Mouse (Mus musculus) retina, embryonic 14.5 days (tissue): ENCODE measurements around the gene Selenon.
A peak's percentile ranks its signal among the peaks of the same experiment; 100 is the strongest.

ENCODE experiments used
- DNase-seq: peaks from one replicate; pipeline ENCODE4 v3.0.0-alpha.2; 2015; ENCODE audit warnings: low spot score

Gene Selenon

GRCm38 (mm10) chr4:134578407-134578806 is 26.4 kb upstream of the Selenon start:
- DNase-seq: no peak

GRCm38 (mm10) chr4:134577281-134577680 is 25.3 kb upstream of the Selenon start:
- DNase-seq: no peak

DNA sequence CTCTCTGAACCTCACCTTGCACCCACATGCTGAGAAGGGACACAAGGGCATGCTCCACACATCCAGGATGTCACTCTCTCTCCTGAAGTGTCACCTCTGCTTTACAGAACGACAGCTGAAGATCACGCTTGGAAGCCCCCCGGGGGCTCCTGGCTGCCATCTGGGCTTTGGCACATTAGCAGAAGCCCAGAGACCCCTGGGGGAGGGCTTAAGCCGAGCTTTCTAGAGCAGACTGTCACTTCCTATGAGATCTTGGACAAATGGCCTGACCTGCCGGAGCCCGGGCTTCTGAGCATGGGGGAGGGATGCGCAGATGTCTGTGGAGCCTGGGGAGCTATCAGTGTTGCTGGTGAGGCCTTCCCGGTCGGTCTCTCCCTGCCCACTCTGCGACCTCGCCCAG is 23.5 kb upstream of the Selenon start:
- peak; percentile 83 for DNase-seq

DNA sequence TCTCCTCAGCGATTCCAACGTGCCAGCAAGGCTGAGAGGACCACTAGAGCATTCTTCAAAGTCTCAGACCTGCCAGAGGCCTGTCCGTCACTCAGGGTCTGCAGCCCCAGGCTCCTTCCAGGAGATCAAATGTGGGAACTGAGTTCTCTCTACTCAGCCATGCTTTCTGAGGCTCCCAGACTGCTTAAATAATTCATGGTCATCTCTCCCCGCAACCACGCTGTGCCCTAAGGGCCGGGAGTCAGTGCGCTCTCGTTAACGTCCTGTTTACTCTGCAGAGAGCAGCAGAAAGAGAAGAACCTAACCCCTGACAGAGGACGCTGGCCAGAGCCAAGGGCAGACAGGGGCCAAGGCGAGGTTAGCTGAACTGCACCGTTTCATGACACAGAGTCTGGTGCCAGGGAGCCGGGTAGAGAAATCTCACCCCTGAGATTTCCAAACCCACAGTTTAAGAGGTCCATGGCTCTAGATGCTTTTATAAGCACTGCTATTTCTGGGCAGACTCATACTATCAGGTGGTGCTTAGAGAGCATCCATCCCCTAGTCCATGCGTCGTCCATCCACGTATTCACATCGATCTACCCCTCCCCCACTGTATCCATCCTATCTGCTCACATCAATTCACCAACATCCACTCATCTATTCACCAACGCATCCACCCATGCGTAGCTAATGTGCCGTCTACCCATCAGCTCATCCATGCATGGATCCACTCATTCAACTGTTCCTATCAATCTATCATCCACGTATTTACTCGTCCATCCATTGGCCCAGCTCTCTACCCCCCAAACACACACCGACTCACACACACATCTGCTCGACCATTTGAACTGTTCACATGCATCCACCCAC is 20.7 kb upstream of the Selenon start:
- DNase-seq: peak; percentile 77

GRCm38 (mm10) chr4:134570704-134571451 is 18.9 kb upstream of the Selenon start:
- no peak for DNase-seq

GRCm38 (mm10) chr4:134569831-134570230 is 17.9 kb upstream of the Selenon start:
- DNase-seq: no peak

GRCm38 (mm10) chr4:134569205-134569604 is 17.2 kb upstream of the Selenon start:
- DNase-seq: no peak

DNA sequence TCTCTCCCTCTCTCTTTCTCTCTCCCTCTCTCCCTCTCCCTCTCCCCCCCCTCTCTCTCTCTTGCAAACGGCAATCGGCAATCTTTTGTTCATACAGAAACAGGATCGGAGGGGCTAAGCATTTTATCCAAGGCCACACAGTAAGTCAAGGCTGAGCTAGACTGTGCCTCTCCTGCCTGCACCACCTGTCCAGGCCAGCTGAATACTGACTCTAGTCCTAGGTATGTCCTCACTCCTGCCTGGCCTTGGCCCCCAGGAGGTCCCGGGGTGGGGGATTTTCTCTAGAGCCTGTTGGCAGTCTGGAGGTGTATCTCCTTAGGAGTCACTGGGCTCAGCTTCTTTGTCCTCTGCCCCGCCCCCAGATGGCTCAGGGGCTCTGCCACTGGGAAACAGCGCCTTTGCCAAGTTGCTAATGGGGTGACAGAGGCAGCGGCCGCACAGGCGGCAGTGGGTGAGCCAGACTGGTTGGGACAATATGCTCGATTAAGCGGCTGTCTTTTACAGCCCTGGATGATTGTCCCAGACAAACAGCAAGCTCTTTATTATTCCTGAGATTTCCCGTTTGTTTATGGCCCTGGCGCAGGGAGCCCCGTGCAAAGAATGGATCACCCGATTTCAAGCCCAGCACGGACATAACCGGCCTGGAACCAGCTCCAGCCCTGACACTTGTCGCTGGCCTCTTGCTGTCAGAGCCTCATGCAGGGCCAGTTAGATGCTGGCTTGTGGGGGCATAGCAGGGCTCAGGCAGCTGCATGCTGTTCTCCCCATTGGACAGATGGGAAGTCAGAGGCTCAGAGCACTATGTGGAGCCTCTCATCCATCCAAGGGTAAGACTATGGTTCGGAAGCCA is 15.6 kb upstream of the Selenon start:
- no peak for DNase-seq

DNA sequence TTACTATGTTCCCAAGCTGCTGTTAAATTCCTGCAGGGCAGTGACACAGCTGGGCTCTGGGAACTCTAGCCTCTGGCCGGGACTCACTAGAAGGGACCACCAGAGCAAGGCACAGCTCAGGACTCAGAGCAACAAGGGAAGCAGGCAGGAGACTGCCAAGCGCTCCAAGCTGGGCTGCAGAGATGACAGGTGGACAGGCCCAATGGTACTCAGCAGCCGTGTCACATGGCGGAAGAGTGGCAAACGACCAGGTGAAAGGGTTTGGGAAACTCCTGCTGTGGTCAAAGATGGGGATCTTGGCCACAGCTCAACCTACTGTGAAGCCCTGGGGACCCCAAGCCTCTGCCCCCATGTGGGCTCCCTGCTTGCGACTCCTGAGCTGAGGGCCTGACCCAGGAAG is 12.1 kb upstream of the Selenon start:
- DNase-seq: no peak

- DNase-seq: no peak
Observed at GRCm38 (mm10) chr4:134563624-134564023, 11.7 kb upstream of the Selenon start.

- no peak for DNase-seq
Observed at GRCm38 (mm10) chr4:134562014-134562413, 10.0 kb upstream of the Selenon start.

DNA sequence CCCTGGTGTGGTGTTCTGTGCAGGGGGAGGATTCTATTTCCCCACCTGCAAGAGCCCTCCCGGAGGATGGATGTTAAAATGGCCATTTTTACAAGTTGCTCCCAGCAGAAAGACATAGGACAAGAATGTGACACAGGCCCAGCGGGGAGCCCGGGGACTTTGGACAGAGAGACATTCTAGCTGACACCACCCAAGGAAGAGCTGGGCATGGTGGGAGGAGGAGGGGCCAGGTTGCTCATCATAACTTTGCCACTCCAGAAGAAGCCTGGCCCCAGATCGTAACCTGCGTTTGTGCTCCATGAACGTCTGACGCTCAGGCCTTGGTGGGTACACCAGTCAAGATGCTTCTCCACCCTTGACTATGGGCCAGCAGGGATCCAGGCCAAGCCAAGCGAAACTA is 8.7 kb upstream of the Selenon start:
- no peak for DNase-seq

DNA sequence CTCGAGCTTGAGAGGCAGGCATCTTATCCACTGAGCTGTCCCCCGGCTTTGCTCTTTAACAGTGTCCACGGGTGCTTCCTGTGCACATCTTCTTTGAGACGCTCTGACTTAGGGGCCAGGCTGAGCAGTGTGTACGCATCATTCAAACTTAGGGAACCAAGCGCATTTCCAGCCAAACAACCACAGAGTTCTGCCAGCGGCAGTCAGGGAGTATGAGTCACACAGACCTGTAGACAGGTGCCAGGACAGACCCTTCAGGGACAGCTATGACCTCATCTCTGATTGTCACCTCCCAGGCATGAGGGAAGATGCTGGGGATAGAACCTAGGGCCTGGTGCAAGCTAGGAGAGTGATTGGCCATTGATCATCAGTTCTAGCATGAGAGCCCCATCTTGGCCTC is 7.2 kb upstream of the Selenon start:
- no peak for DNase-seq

GRCm38 (mm10) chr4:134558570-134559113 is 6.7 kb upstream of the Selenon start:
- DNase-seq: no peak

DNA sequence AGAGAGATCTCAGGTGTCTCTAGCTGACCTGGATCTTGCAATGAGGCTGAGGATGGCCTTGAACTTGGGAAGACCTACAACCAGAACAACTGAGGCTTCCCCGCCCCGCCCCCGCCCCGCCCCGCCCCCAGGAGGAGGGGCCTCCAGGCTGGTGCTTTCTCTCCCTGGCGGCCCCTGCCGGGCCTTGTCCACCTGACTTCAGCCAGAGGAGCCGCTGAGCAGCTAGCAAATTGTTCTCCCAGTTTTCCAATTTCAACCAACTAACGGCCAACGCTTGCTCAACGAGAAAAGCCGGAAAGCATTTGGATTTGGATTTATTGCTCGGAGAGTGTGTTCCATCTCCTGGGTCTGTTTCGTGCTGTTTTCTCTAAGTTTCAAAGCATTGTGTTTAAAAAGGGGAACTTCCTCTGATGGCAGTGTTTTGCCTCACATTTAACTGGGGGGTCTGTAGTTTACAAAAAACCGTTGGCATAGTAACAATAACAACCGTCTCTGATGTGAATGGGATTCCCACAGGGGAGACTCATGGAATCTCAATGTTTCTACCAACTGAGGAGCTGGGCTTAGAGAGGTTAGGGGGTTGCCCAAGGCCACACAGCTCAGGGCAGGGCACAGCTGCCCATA is 5.8 kb upstream of the Selenon start:
- no peak for DNase-seq

- DNase-seq: peak; percentile 71
Observed at GRCm38 (mm10) chr4:134555956-134556580, 4.1 kb upstream of the Selenon start.

DNA sequence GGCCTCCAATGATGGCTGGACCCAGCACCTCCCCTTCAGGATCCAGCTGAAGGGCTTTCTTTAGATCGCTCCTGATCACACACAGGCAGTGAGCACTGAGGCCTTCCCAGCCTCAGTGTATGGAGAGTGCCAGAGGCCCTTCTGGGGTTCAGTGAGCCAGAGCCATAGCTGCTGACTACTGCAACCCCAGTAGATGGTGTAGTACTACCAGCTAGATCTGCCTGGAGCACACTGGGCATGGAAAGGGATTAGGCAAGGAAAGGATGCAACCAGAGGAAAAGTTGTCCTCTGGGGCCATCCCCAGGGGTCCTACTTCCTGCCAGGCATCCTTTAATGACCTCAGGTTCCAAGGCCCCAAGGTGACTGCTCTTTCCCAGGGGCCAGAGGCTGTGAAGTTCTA is 1.7 kb upstream of the Selenon start:
- DNase-seq: no peak

DNA sequence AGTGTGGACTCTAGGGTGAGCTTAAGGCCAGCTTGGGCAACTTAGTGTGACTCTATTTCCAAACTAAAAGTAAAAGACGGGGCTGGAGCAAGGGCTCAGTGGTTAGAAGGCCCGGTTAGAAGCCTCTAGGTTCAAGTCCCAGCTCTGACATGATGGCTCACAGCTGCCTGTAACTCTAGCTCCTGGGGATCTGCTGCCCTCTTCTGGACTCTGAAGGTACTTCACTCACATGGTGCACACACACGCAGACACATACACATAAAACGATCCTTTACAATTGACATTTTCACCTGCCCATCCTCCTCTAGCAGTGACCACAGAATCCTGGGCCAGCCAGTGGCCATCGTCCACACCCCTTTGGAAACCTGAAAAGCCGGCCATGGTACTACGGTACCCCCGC is 2.1 kb downstream of the Selenon start:
- no peak for DNase-seq

DNA sequence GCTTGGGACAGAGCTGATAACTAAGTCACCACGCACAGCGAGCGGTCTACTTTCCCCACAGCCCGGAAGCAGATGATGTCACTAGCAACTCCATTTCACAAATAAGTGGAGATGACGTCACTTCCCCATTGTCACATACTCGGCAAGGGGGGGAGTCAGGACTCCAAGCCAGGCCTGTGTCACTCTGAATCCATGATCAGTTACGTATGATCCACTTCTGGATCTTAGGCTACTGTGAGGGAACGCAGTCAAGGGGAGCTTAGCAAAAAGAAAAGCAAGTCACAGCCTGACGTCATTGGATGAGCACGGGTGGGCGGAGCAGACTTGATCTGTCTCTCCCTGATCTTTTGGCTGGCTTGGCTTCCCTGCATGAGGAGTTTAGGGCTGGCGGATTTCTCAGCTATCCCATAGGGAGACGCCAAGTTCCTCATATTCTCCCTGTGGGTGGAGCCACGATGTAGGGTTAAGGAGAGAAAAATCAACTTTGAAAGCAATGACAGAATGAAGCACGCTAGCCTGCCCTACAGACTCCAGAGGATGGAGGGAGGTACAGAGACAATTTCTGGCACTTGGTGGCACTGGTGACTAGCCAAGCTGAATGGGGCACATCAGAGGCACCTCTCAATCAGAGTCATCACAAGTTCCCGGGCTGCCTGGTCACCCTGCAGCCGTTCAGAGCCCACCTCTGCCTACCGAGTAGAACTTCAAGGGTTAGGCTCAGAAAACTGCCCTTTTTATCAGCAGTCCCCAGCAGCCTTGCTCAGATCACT is 3.6 kb downstream of the Selenon start:
- no peak for DNase-seq
